Mouse (Mus musculus) left cerebral cortex, postnatal 10 days (tissue): ENCODE measurements around the gene Gm20388. TPM values are rescaled to one million over a fixed set of nuclear protein-coding genes. Genes with fewer than 3 reads are reported as not detected.
"Not testable (repeated sequence)": the region's sequence is repeated elsewhere in the genome, so short reads cannot be mapped to it uniquely, and the experiment has no call there.

ENCODE experiments used
- DNase-seq, 2 experiments: peaks; one replicate each; pipeline ENCODE4 v3.0.0; 2021 to 2022; ENCODE audit warnings: low spot score in 2 of 2, mixed read lengths in 1 of 2; ENCODE audit errors: extremely low spot score in 1 of 2
- intact Hi-C: fragments of 180-260 bp; cut with DNase I; formaldehyde crosslinking; loops from one replicate; pipeline ENCODE4 v1.15.1; 2025
- total RNA-seq, 2 experiments: library from RNA; stranded (reverse); gene quantifications; 2 replicates each; pipeline ENCODE4 v1.2.3; 2021

Gm20388 gene
- total RNA-seq, 2 experiments from 2014 or later = 4.4 to 9.0 TPM

DNA sequence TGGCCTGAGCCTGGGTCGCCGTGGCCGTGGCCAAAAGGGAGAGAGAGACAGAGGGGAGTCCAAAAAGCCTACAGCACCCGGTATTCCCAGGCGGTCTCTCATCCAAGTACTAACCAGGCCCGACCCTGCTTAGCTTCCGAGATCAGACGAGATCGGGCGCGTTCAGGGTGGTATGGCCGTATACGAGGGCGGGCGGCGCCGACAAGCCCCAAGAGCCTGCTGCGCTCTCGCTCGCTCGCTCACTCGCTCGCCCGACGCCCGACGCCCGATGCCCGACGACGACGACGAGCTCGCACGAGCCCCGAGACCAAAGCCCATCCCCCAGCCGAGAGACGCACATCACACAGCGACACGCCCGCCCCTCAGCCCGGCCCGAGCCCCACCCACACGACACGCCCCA lies 3653.6 kb downstream of the Gm20388 start:
- DNase-seq, intact Hi-C loops: not testable (repeated sequence)

DNA sequence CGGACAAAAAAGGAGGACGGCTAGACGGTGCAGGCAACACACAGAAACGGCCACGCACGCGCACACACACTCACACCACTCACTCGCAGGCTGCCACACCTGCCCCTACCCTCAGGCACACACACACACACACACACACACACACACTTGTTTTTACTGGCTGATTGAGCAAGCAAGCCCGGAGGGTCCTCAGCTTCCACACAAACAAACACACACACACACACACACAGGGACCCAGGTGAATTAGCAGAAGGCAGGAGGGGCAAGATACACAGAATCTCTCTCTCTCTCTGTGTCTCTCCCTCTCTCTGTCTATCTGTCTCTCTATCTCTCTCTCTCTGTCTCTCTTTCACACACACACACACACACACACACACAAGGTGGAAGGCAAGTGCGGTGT lies 3664.7 kb downstream of the Gm20388 start:
- peak in 1 of 2 experiments; percentile 19 for DNase-seq
- intact Hi-C loops = not testable (repeated sequence)

DNA sequence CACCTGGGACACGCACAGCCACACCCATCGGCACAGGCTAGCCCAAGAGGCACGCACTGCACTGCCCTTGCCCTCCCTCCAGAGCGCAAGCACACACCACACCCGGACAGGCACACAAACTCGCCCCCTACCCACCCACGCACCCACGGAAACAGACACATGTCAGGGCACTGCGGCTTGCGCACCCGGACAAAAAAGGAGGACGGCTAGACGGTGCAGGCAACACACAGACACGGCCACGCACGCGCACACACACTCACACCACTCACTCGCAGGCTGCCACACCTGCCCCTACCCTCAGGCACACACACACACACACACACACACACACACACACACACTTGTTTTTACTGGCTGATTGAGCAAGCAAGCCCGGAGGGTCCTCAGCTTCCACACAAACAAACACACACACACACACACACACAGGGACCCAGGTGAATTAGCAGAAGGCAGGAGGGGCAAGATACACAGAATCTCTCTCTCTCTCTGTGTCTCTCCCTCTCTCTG lies 3690.1 kb downstream of the Gm20388 start:
- intact Hi-C loops = not testable (repeated sequence)
- DNase-seq = peak in 1 of 2 experiments; percentile 8

DNA sequence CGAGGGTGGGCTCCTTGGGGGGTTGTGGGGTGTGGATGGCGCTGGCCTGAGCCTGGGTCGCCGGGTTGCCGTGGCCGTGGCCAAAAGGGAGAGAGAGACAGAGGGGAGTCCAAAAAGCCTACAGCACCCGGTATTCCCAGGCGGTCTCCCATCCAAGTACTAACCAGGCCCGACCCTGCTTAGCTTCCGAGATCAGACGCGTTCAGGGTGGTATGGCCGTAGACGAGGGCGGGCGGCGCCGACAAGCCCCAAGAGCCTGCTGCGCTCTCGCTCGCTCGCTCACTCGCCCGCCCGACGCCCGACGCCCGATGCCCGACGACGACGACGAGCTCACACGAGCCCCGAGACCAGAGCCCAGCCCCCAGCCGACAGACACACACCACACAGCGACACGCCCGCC lies 3690.8 kb downstream of the Gm20388 start:
- intact Hi-C loops = not testable (repeated sequence)

DNA sequence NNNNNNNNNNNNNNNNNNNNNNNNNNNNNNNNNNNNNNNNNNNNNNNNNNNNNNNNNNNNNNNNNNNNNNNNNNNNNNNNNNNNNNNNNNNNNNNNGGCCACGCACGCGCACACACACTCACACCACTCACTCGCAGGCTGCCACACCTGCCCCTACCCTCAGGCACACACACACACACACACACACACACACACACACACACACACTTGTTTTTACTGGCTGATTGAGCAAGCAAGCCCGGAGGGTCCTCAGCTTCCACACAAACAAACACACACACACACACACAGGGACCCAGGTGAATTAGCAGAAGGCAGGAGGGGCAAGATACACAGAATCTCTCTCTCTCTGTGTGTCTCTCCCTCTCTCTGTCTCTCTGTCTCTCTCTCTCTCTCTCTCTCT lies 3702.0 kb downstream of the Gm20388 start:
- DNase-seq, intact Hi-C loops: not testable (repeated sequence)

More for the DNA sequence above, 3690.8 kb downstream of the Gm20388 start:
- not testable (repeated sequence) for DNase-seq

DNA sequence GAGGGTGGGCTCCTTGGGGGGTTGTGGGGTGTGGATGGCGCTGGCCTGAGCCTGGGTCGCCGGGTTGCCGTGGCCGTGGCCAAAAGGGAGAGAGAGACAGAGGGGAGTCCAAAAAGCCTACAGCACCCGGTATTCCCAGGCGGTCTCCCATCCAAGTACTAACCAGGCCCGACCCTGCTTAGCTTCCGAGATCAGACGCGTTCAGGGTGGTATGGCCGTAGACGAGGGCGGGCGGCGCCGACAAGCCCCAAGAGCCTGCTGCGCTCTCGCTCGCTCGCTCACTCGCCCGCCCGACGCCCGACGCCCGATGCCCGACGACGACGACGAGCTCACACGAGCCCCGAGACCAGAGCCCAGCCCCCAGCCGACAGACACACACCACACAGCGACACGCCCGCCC lies 3712.9 kb downstream of the Gm20388 start:
- DNase-seq, intact Hi-C loops: not testable (repeated sequence)

DNA sequence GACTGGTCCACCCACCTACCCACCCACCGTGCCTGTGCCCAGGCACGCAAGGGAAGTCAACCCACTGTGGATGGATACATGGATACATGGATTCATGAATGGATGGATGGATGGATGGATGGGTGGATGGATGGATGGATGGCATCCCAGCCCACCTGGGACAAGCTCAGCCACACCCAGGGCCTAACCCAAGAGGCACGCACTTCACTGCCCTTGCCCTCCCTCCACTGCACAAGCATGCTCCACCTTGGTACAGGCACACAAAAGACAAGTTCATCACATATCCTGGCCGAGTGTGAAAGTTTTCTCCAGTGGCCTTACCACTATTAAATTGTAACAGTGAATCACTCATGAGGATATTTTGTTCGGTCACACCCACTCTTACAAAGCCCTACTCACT lies 3713.6 kb downstream of the Gm20388 start:
- peak in 1 of 2 experiments; percentile 5 for DNase-seq
- intact Hi-C loops = no loop called here

DNA sequence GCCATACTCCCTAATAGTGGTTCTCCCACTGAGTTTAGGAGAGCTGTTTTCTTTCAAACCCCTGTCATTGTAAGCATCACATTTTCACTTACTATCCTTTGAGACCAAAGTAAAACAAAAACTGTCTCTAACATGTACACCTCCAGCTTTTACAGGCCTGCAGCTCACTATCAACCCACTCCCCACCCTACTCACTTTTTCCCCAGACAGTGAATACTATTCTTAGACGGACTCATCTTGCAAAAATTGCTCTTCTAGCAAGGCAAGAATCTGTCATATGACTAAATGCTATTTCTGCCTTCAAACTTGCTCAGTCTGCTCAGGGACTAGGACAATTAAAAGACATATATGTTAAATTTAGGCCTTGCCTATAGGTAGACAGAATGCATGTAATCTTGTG lies 3714.1 kb downstream of the Gm20388 start:
- DNase-seq = peak; percentile 5 to 24
- intact Hi-C loops = no loop called here

DNA sequence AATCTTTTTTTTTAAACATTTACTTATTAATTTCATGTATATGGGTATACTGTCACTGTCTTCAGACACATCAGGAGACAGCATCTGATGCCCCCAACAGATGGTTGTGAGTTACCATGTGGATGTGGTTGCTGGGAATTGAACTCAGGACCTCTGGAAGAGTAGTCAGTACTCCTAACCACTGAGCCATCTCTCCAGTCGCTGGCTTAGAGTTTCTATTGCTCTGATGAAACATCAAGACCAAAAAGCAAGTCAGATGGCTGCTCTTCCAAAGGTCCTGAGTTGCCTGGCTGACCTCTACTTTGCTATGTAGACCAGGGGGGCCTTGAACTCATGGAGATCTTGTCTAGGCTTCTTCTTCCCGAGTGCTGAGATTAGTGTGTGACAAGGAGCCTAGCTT lies 3715.1 kb downstream of the Gm20388 start:
- DNase-seq = peak in 1 of 2 experiments; percentile 5
- intact Hi-C loops = no loop called here

DNA sequence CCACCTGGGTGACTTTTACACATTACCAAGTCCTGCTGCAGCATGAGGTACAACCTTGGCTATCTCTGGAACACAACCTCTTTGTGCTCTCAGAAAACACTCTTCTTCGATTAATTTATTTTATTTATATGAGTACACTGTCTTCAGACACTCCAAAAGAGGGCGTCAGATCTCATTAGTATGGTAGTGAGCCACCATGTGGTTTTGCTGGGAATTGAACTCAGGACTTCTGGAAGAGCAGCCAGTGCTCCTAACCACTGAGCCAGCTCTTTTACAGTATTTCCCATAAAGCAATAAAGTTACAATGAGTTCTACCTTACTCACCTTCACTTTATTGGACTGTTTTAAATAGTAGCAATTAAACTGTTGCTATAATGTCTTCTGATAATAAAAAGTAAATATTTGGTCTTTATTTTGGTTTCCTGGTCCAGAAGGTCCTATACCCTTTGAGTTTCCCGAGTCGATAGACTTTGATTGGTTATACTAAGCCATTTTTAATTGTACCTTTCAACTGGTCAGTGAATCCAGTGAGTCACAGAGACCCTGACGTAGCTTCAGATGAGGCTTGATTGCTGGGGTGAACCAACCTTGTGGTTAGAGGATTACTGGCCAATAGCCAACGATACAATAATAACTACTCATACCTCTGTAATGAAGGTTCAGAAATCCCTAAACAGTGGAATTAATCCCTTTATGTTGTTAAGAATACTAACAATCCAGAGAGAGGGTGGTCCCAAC lies 3716.9 kb downstream of the Gm20388 start:
- intact Hi-C loops = no loop called here
- peak in 1 of 2 experiments; percentile 14 for DNase-seq

DNA sequence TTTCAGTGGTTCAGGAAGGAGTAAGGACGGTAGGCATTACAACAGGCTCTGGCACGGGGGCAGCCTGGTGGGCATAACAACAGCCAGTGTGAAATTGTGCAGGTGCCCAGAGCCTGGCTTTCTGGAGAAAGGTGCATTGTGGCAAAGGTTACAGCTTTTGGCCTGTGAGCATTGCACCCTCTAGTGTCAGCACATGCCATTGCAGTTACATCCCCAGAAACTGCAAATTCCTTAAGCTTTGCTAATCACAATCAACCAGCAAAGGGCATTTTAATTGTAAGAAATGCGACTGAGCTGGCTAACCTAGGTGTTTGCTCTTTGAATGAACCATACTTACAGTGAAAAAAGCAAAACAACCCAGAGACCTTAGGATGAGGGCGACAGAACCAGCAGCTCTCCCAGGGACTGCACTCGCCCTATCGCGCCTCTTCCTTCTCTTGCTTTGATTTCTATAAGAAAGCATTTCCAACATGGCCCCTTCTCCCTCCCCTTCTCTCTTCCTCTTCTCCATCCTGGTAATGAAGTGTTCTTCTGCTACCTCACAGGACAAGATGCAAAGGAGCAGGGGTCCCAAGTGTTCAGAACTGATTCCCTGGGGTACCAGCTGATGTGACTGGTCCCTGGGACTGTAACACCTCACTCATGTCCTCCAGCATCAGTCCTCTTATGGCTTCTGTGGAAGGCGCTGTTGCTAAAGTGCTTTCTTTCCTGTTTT lies 3717.8 kb downstream of the Gm20388 start:
- DNase-seq = peak in 1 of 2 experiments; percentile 29
- intact Hi-C loops = no loop called here

DNA sequence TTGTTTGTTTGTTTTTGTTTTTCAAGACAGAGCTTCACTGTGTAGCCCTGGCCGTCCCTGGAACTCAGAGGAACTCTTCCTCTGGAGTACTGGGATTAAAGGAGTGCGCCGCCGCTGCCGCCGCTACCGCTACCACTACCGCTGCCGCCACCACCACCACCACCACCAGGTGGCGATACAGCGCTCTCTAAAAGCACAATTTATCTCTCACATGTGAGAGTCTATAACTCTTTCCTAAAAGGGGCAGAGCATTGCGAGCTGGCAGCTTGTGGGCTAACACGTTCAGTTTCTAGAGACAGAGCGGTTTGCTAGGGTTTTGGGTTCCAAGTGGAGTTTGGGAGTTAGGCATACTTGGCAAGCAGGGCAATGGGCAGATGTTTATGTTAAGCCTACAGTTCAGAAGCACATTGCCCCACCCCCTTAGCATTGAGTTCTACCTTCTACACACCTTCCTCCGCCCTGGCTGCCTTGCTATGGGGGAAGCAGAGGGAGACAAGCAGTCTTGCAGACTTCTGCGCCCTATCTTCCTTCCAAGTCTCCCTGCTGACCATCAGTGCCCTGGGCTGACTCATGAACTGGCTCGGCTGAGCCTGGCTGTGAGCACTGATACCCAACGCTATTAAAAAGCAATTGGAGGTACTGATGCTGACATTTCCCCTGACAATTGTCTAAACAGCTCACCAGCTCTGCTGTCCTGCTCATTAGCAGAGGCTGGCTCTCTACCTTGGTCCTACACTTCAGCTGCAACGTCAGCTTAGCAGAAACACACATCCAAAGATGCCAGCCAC lies 3718.5 kb downstream of the Gm20388 start:
- DNase-seq = peak; percentile 50 to 81
- intact Hi-C loops = no loop called here

DNA sequence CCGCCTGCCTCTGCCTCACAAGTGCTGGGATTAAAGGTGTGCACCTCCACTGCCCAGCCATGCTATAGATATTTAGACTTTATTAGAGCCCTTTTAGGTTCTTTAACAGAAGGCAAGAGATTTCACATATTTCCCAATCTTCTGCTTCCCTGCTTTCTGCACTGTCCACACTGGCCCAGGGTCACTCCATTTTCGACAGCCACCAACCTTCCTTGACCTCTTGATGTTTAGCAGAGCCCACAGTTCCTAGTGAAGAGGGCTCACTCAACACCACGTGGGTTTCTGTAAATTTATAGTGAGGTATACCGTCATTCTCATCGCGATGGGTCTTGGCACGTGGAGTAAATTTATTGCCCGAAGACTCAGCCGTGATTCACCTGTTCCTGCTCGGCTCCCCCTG lies 3719.4 kb downstream of the Gm20388 start:
- DNase-seq = no peak

DNA sequence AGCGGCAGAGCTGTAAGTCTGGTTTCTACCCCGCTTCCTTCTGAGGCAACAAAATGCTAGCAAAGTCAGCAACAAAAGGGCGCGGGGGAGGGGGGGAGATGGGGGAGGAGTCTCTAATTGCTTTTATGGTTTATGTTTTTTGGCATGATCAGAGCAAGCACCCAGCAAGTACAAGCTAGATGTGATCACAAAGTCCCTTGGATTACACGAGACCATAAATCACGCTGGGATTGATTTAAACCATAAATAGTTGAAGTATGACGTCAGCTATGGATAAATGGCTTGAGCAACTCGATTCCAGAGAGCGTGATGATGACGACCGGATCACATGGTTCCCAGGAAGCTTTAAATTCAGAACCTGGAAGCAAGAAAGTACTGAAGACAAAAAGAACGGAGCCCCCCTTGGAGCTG lies 3720.2 kb downstream of the Gm20388 start:
- no peak for DNase-seq
- intact Hi-C loops = no loop called here

More for the DNA sequence above, 3719.4 kb downstream of the Gm20388 start:
- intact Hi-C loops = no loop called here

DNA sequence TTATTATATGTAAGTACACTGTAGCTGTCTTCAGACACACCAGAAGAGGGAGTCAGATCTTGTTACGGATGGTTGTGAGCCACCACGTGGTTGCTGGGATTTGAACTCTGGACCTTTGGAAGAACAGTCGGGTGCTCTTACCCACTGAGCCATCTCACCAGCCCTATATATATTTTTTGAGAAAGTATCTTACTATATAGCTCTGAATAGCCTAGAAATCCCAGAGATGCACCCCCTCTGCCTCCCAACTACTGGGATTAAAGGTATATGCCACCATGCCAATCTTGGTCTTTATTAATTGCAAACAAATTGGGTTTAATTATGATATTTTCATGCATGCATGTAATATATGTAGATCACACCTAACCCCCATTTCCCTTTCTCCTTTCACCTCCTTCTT lies 3721.1 kb downstream of the Gm20388 start:
- intact Hi-C loops, DNase-seq: not testable (repeated sequence)

DNA sequence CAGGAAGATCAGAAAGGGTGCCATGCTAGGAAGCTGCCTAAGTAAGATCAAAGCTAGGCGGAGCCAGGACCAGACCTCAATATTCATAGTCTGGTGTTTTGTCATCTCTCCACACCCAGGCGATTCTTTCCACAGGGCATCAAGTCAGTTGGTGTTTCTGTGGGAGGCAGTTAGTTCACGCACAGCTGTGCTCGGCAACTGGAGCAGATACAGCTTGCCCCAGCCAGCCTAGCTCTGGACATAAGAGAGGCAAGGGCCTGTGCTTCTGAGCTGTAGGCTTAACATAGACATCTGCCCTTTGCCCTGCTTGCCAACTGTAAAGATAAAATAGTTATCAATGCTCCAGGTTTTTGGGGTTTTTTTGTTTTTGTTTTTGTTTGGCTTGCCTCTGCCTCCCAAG lies 3721.6 kb downstream of the Gm20388 start:
- no peak for DNase-seq
- intact Hi-C loops = no loop called here

DNA sequence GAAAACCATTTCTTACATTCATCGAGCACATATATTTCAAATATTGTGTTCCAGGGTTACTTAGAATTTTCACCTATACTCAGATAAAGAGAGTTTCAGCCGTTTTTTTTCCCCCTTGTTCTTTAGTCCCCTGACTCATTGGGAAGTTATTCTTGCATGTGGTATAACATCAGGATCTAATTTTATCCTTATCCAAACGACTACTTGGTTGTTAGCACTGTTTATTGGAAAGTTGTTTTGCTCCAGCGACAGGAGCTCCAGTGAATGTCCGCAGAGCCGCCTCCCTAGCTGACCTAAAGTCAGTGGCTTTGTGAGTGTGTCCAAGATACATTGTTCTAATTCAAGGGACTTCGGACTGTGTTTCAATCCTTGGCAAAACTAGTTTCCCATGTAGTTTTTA lies 3723.2 kb downstream of the Gm20388 start:
- DNase-seq = no peak
- intact Hi-C loops = no loop called here

DNA sequence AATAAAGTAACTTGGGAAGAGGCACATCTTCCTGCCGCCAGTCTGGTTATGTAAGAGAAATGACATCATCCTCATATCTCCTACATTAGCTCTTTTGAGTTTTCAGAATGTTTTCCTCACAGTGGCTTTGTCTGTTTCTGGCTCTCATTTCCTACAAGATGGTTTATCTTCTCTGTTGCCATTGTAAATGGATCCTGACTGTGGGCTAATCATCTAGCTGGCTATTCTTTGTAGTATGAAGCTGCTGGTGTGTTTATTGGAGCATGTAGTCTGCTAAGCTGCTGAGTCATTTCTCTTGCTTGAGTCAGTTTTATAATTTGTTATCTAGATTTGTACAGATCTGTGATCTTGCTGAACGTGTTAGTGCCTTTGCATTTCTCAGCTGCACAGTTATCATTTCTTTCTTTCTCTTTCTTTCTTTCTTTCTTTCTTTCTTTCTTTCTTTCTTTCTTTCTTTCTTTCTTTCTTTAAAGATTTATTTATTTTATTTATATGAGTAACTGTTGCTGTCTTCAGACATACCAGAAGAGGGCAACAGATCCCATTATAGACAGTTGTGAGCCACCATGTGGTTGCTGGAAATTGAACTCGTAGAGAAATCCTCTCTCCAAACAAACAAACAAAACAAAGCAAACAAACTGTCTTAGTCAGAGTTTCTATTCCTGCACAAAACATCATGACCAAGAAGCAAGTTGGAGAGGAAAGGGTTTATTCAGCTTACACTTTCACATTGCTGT lies 3723.9 kb downstream of the Gm20388 start:
- no peak for DNase-seq
- intact Hi-C loops = no loop called here

DNA sequence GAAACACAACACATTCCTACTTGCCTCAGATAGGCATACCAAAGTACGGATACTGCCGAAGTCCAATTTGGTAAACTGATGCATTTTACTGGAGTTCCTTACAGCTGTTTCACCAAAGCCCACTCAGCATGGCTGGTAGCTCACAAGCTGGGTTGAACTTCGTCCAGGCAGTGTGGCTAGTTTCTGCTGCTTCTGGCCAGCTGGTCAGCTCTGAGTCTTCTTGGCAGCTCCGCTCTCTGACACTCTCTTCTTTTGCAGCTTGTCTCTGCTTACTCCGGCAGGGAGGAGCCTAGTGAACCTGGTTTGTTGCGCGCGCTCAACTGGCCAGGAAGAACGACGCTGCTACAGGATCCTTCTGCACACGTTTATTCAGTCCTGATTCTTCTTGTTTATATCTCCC lies 3725.0 kb downstream of the Gm20388 start:
- DNase-seq = no peak
- intact Hi-C loops = no loop called here
